Mouse (Mus musculus) small intestine, adult 2 months (tissue): ENCODE data around the gene Mdm4.

Experiments
- CTCF ChIP-seq: fragments of 200-500 bp; IDR thresholded peaks from 2 replicates; pipeline ENCODE4 v1.5.1; 2012; ENCODE audit warnings: low read depth, mild to moderate bottlenecking, control low read depth, inconsistent platforms, low read length, moderate library complexity, mixed read lengths; ENCODE audit not compliant: insufficient replicate concordance, insufficient read length; ENCODE audit errors: extremely low read depth
- POLR2A ChIP-seq: fragments of 200-500 bp; IDR thresholded peaks from 2 replicates; pipeline ENCODE4 v1.6.1; 2012; ENCODE audit warnings: low read depth, mild to moderate bottlenecking, control low read depth, inconsistent platforms, low read length, moderate library complexity

DNA sequence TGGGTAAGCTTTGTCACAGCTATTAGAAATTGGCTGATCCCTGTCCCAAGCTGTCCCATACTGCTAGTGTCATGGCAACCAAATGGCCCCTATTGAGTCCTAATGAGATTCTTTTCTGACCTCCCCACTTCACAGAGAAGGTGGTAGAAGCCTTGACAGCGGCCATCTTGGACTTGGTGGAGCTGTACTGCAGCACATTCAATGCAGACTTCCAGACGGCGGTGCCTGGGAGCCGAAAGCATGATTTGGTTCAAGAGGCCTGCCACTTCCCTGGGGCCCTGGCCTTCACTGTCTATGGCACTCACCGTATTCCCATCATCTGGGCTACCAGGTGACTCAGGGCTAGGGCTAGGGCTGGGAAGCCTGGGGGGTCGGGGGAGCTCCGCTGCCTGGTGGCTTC is 49.1 kb upstream of the Mdm4 start:
- TF ChIP-seq CTCF (no peak), POLR2A (no peak)
